Mouse (Mus musculus) liver, embryonic 14 days (tissue): Measurements from ENCODE around the gene Dpt. TPM values are rescaled to one million over a fixed set of nuclear protein-coding genes. Genes with fewer than 3 reads are reported as not detected.

Experiments
- polyA plus RNA-seq: library from polyadenylated mRNA; depleted of rRNA; stranded (reverse); fragments of >200 nt; gene quantifications from 2 replicates; pipeline ENCODE4 v1.2.3, GENCODE M21; 2012; rRNA removed

Gene Dpt
- polyA plus RNA-seq: 0.02 and 0.57 TPM in 2 replicates

GRCm38 (mm10) chr1:164796471-164796870, at the start of gene Dpt:
Dpt (plus strand) TSS chr1:164796644.

Other genes starting within 250 kb of the Dpt start
- gene Xcl1, start 138.9 kb downstream of the Dpt start, polyA plus RNA-seq: not detected in 2 replicates